Mouse (Mus musculus): Measurements from ENCODE around the gene Pgrmc2.

DNA sequence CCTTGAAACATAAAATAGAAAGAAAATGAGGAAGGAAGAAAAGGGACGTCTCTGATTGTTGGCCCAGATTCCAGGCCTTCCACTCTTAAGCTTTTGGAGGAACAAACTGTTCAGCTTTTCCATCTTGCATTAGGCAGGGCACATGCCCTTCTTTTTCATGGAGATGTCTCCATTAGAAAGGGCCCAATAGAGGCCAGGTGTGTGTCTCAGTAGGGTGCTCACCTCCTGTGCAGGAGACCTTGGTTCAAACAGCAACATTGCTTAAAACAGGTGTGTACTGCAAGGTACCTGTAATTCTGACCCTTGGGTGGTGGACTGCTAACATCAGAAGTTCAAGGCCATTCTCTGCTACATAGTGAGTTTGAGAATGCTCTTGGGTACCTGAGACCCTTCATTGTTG is 16.8 kb upstream of the Pgrmc2 start:
- no peak for TF ChIP-seq POLR2A (IDR thresholded peaks at IDR 0.05; ENCODE audit: control insufficient read depth, extremely low read depth, insufficient read depth, low read length, poor library complexity)
- no peak for TF ChIP-seq CTCF (IDR thresholded peaks at IDR 0.05; ENCODE audit: borderline replicate concordance, control insufficient read depth, extremely low read depth, insufficient read depth, low read length, poor library complexity)

Data from thymus, adult 2 months (tissue).